Mouse (Mus musculus) cerebral cortex, adult 2 months (tissue): Measurements from ENCODE around the gene Plekhm3.

Source experiments
- WGBS: fragments of 180-500 bp; shearing (Covaris S2); methylation state at CpG from one replicate; pipeline ENCODE4 v1.1.7; 2018; 5-methylcytosine and 5-hydroxymethylcytosine counted together

The Plekhm3 gene

DNA sequence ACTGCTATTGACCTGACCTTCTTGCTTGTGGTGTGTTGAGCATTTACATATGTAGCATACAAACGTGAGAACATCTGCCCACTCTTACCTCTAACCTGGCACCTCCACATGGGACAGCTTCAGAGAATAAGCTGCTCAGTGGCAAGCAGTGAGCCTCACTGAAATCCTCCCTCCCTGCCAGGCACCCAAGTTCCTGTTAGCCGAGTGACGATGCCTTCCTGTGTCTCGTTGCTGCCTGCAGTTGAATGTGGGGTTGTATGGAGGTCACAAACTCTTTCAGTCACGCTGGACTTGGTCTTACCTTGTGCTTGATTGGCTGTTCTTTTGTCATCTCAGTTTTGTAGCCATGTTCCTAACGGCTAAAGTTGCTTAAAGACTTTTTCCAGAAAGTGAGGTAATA, 133.1 kb downstream of the Plekhm3 start:
- 76% methylated on average over 6 of the region's 6 CpGs for WGBS

DNA sequence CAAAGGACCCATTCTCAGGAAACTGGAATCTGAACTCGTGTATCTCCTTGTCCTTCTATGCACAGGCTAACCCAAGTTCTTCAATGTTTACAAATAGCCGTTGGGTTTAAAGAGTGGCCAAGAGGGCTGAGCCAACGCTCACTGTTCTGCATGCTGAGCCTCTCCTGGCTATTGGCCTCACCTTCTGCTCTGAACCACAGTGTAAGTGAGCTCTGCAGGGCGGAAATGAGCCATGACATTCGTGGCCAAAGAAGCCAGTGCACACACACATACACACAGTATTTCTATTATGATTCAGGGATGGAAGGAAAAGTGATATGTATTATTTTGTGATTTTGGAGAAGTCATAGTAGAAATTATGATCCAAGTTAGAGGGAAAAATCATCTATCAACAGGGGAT, 138.9 kb downstream of the Plekhm3 start:
- 81% methylated on average over 5 of the region's 5 CpGs for WGBS

DNA sequence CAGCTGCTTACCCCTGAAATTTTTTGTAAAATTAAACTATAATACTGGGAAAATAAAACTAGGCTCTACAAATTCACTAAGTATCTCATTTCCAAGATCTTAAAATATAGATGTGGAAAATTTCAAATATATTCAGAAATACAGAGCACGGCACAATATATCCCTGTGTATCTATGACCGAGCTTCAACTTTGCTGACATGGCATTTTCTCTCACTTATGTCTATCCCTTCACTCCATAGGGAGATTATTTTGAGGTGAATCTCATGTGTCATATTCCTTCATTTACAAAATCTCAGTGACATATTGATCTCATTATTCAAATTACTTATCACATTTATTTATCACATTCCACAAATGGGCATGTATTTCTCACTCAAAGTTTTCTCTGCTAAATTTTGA, 143.4 kb downstream of the Plekhm3 start:
- WGBS: 89% methylated on average over 2 of the region's 2 CpGs

DNA sequence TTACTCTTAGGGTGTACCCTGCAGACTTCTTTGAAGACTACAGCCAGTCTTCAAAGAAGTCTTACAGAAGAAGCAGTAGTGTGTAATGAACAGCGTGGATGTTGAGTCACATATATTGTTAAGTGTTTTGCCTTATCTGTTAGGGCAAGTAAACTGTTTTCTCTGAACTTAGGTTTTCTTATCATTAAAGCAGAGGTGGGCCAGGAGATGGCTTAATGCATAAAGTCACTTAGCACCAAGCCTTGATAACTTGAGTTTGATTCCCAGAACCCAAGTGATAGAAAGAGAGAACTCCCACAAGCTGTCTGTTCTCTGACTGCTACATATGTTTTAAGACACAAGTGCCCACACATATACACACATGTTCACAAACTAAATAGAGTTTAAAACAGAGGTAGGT, 144.7 kb downstream of the Plekhm3 start:
- 95% methylated on average over 1 of the region's 1 CpGs for WGBS

DNA sequence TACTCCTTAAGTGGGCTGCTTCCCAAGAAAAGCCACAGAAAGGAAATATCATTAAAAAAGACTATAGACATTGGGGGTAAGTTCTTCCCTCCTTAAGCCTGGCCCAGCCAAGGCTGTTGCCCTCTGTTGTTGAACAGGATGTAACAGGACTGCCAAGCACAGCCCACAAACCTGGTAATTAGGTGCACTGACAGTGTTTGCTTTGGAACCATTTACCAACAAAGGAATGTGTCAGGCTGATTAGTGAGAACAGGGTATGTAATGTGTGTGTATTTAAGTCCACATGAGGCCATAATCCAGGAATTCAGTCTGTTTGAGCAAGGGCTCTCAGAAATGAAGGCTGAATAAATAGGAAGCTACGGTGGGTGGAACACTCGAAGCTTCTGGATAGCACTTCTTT, 147.5 kb downstream of the Plekhm3 start:
- WGBS: 76% methylated on average over 2 of the region's 2 CpGs

DNA sequence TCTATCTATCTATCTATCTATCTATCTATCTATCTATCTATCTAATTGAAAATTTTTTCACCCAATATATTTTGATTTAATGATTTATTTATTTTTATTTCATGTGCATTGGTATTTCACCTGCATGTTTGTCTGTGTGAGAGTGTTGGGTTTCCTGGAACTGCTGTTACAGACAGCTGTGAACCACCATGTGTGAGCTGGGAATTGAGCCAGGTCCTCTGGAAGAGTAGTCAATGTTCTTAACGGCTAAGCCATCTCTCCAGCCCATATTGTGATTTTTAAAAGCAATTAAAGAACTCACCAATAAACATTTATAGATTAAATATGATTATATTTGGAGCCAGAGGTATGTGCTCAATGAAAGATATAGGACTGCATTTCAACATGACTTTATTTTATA, 148.9 kb downstream of the Plekhm3 start:
- WGBS: 35% methylated on average over 1 of the region's 1 CpGs

DNA sequence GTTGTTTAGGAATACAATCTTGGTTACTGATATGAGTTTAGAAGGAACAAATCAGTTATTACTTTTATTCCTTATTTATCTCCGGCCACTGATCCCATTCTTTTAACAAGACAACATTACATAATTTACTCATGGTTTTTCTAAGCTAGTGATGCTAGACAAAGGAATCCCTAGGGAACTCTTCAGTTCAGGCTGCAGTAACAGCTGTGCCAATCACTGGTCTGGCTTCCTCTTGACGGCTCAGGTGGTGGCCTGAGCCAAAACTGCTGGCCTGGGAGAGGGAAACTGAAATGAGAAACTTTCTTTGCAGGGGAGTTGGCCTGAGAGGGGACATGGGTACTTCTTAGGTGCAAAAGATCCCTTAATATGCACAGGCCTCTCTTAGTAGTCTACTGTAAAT, 151.4 kb downstream of the Plekhm3 start:
- WGBS: 67% methylated on average over 2 of the region's 2 CpGs

DNA sequence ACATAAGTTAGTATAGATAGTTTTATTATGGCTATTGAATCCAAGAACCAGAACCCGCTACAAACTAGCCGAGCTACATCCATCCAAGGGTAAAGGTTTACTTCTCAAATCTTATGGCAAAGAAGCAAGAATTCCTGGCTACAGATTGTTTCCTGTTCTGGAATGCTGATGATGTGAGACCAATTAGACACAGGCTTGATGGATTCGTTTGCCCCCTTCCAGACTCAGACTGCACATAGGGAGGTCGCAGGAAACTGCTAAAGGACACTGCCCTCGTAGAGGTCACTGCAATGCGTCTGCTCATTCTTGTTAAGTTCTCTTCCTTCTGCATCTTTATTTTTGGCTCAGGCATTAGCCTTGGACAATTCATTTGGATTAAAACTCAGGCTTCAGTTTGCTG, 154.0 kb downstream of the Plekhm3 start:
- 84% methylated on average over 6 of the region's 6 CpGs for WGBS

DNA sequence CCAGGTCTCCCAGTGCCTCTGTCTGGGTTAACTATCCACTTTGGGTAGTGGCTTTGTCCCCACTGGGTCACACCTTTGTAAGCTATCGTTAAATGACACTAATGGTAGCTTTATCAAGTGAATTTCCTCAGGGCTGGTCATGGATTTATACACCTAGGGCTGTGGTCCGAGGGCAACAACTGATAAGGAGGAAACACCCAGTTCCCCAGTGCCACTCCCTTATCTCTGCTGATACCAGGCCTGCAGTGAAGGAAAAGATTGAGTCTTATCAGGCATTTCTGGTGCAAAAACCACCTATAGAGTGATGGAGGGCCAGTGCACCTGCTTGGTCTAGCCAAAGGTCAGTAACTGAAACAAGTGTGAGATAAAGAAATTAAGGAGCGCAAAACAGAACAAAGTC, 159.0 kb downstream of the Plekhm3 start:
- WGBS: 93% methylated on average over 3 of the region's 3 CpGs

DNA sequence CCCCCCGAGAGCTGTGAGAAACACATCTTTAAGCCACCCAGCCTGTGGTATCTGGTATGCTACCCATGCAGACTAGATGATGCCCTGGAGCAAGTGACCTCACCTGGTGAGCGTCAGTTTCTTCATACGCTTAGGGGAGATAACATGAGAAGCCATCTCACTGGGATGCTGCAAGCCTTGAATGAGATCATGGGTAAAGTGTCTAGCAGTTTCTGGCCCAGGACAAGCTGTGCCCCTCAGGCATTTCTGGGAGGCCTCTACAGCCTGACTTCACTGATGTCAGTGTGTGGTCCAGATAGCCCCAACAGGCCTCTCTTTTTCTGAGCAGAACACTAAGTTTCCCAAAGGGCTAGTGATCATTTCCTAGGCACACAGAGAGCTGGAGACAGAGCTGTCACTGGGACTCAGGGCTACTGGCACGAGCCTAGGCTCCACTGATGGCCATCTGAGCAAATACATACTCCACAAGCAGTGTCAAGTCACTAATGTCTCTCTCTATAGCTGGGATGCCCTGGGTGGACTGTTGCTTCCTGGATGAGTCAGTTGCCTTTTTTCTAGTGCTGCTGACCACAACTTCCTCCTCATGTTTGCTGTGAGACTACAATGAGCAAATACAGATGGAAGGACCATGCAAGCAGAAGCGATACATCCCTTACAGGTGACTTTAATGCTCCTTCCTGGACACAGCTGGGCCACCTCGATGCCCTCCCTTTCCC, 159.6 kb downstream of the Plekhm3 start:
- 91% methylated on average over 6 of the region's 6 CpGs for WGBS

DNA sequence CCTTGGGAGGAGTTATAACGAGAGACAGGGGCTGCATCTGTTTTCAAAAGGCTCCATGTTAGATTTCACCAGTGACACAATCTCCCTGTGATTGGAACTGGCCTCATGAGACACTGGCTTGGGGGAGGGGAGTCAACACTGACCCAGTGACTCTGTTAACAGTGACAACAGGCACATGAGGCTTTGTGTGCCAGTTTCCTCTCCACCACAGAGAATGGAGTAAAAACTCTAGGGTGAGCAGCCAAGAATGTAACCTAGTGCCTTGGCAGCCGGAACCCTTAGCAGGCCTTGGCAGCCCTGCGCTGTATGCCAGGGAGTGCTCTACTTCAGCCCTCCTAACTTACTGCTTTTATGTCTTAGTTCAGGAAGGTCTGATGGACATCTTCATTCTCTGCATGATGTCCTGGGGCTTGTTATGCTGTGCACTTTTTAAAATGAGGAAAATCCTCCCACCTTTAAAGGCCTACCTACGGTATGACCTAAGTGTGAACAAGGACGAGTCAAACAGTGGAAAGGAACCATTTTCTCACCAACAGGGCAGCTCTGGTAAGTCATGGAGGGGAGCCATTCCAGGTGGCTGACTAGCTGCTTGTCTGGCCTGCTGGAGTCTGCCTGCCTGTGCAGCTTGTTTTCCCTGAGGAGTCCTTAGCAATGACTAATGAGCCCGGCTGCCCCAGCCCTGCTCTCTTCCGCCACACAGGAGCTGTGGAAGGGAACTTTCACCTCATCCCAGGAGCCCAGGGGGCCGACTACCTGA, 161.2 kb downstream of the Plekhm3 start:
- 71% methylated on average over 8 of the region's 8 CpGs for WGBS

DNA sequence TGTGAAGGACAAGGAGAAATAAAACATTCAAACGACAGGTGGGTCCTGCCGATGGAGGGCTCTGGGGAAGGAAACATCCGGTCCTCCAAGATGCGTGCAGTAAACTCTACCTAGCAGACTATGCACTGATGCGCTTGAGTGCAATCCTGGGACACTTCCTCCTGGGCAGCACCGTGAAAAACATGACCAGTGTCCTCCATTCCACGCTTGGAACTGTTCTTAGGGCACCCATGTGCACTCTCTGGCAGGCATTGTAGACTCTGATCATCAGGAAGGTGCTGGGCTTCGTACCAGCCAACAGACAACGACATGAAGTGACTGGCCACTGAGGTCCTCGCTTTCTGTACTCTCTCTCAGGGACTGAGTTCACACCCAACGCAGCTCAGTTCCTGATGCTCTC, 162.5 kb downstream of the Plekhm3 start:
- 93% methylated on average over 11 of the region's 11 CpGs for WGBS

DNA sequence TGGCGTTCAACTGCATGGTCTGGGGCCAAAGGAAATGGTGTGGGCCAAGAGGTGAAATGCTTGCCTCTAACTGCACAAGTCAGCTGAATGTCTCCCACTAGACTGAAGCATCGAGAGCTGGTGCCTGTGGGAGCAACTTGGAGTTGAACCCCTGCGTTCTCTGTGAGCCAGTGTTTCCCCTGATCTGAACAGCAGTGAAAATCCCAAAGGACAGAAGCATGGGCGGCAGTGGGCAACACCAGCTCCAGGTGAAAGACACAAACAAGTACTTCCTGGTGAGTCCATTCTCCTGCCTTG, 163.4 kb downstream of the Plekhm3 start:
- WGBS: 85% methylated on average over 4 of the region's 4 CpGs

DNA sequence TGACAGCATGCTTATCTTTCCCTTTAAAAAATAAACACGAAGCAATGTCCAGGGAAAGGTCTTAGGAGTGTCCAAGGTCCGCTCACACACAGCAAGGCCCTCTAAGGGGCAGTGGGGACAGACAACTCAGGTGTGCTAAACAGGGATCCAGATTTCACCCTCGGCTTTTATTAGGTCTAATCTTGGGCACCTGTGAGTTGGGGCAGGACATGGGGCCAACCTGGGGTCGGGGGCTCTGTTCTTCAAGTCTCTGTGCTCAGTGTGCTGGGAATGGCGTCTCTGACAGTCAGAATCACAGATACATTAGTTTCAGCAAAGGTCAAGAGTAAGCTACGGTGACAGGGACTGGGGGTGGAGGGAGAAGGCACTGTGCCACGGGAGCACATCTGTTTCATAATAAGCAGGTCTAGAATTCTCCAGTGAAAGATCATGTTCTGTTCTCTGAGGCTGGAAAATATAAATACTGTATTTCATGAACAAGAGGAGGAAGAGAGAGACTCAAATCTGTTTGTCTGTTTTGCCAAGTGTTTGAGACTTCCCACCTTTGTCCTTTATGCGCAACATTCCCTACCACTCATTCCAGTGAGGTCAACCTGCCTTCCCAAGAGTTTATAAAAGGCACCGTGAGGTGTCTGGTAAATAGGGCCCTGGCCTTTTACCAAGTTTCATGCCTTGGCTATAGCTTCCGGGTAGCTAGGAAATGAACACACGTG, 163.9 kb downstream of the Plekhm3 start:
- WGBS: 68% methylated on average over 11 of the region's 11 CpGs

DNA sequence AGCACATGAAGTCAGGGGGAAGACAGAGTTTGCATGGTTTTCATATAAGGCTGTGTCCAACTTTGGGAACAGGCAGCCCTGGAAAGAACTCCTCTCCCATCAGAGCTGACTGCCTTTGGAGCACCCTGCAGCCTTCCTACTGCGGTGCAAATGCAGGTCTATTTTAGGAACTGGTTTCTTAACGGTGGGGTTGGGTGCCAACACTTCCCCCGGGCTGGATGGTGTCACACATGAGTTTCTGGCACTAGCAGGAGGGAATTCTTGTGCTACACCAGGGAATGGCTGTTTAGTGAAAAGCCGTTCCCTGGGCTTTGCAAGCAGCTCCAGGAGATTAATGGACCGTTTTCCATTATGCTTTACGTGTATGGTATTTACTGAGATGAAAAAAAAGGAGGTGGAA, 164.8 kb downstream of the Plekhm3 start:
- WGBS: 17% methylated on average over 6 of the region's 6 CpGs

DNA sequence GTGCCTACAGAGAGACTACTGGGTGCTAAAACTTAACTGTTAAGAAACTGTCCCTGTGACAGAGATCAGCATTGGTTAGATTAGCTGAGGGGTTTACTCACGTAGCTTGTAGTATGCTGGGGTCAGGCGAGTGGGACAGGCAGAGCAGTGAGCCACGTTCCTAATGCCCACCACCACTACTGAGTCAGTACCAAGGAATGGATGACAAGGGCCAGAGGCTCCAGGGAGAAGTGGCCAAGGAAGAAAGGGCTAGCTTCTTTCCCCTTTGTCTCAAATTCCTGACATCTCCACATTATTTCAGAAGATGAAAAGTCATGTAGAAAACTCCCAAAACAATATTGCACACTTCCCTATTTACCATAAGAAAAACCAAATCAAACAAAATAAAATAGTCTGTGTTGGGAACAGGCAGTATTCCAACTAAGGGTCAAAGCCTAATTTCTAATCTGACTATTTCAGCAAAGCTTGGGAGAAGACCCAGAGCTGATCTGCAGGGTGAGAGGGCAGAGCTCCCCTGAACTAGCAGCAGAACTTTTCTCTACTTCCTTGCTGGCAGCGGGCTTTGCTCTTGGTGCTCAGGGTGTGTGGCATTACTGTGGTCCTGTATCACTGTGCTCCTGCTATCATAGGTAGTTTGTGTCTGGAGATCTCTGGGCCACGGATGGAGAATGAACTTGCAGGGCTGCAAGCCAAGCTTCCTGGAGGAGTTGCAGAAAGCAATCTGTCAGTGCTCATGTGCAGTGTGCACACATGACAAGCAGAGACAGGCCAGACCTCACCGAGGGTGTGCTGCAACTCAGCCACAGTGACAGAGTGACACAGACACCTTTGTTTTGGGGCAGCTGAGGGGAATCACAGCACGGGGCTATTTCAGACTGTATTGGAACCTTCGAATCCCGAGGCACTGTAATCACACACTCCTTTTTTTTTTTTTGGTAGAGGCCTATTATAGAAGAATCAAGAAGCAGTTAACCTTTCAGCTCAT, 165.5 kb downstream of the Plekhm3 start:
- WGBS: 48% methylated on average over 9 of the region's 9 CpGs

DNA sequence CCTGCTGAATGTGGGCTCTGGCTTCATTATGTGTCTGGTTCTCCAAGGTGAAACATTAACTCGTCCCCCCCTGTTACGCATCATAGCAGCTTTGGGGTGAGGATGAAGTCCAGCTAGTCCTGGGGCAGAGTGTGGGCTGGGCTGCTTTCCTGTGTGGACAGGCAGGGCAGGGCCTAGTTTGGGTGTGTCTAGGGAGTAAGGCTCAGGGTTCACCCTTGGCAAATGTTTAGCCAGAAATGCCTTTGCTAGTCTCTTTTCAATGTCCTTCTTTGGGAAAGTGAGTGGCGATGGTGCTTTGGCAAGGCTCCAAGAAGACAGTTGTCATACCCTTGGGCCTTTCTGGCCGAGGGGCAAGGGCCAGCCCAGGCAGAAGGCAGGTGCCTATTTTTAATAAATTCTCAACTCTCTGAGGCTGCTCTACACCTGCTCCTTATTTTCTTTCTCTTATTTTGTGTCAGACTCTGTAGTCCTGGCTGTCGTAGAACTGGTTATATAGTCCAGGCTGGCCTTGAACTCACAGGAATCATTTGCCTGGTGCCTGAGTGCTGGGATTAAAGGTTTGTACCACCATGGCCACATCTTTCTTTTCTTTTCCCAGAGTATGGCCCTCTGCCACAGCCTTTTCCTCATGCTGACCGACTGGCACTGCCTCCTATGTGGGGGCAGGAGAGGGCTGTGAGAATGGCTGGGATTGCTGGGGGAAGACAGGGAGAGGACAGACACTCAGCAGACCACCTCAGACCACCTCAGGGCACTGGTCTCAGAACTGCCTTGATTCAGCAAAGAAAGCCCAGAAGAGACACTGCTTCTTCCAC, 168.7 kb downstream of the Plekhm3 start:
- WGBS: 87% methylated on average over 6 of the region's 6 CpGs

DNA sequence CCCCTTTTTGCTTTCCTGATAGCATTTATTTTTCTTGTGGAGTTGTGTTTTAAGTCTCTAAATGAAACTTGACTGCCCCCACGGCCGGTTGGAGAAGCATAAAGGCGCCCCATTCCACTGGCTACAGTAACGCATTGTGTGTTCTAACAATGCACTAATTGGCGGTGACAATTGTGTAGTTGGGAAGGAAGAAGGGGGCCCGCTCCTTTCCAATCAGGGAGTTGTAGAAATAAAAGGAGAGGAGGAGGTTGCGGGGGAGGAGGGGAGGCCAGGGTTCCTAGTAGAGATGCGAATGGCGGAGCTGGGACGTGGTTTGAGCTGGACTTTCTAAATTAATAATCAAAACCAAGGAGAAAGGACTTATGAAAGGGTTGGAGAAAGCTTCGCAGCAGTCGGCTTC, 176.8 kb downstream of the Plekhm3 start:
- WGBS: 56% methylated on average over 12 of the region's 12 CpGs

DNA sequence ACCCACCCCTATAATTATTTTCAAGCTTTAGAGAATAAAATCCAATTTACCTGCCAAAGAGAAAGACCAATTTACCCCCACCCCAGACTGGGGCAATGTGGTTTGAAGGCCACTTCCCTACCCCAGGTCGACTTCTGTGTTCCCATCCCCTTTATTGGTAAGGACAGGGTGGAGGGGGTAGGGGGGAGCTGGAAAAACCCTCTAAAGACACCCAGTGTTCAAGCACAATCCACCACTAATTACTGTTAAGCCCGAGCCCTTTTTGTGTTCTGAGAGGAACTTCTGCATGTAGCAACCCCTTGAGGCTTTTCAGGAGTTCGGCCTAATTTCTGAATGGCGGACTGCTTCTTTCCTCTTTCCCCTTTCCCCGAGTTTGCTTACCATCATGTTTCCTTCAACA, 177.2 kb downstream of the Plekhm3 start:
- WGBS: 52% methylated on average over 5 of the region's 5 CpGs

DNA sequence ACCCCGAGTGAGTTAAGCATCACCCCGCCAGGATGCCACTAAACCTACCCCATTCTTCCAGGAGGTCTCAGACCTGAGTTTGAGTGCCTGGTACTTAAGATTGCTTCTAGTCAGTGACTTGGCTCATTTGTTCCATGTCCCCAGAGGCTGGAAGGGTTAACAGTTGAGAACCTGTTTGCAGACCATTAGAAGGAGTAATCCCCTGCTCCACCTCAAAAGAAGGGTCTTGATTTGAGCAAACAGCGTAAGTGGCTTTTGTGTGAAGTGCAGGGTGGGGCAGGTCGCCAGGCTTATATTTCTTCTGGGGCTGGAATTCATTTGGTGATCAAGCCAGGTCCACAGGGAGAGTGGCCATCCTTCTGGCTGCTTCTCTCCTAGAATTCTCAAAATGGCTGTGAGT, 183.3 kb downstream of the Plekhm3 start:
- 90% methylated on average over 4 of the region's 4 CpGs for WGBS

DNA sequence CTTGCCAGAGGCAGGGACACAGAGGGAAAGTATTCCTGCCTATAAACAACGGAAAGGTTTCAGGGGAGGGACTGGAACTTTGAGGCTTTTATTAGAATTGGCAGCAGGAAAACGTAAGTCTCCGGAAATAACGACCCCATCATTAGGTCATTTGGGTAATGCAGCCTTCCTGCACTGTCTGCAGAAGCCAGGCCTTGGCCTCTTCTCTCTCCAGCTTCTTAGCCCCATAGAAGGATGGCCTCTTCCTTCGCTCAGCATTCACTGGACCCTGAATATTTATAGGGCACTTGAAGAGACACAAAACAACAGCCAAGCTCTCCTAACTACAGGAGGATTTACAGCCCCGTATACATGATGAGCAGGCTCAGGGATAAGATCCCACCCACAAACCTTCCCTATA, 186.5 kb downstream of the Plekhm3 start:
- WGBS: 63% methylated on average over 6 of the region's 6 CpGs
